Mouse (Mus musculus) heart, postnatal 25 days (tissue): ENCODE data around the gene Kir3dl2. TPM values are rescaled to one million over a fixed set of nuclear protein-coding genes. Genes with fewer than 3 reads are reported as not detected.
"Not testable (repeated sequence)": the region's sequence is repeated elsewhere in the genome, so short reads cannot be mapped to it uniquely, and the experiment has no call there.

Experiments
- DNase-seq: peaks from one replicate; pipeline ENCODE4 v3.0.0; 2022; ENCODE audit warnings: low spot score
- intact Hi-C: fragments of 180-260 bp; cut with DNase I; formaldehyde crosslinking; loops from one replicate; pipeline ENCODE4 v1.15.1; 2025
- total RNA-seq, 2 experiments: library from RNA; stranded (reverse); gene quantifications; 2 replicates each; pipeline ENCODE4 v1.2.3; 2021

Kir3dl2 gene
- not detected for total RNA-seq

DNA sequence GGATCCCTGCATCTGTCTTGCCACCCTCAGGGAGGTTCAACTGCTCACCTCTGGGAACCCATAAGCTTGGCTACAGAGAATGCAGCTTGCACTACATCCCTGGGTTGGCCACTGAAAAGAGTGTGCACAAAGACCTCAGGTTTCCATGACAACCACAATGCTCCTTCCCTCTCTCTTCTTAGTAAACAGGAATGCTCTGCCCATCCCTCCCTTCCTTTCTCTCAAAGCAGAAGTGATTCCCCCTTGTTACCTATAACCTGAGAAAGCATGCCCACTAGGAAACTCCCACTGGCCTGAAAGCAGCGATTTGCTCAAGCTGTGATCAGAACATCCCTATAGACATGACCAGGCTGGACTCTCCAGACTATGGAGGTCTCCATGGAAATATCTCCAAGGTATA, at the start of gene Kir3dl2:
Gene Kir3dl2 (minus strand): TSS at position 101 of the 400 bp plus-strand sequence.
- DNase-seq, intact Hi-C loops: not testable (repeated sequence)

DNA sequence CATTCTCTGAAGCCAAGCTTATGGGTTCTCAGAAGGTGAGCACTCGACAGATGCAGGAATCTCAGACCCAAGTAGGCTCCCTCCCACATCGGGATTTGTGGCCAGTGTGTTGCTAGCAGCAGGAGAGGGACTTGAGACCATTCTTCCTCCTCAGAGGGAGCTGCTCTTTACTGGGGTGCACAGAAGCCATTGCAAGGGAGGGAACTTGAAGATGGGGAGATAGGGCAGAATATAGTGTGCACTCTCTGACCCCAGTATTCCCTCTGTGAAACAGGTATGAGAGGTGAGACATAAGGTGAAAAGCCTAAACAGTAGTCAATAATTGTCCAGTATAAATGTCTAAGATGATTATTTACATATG, 47.0 kb upstream of the Kir3dl2 start:
- DNase-seq, result no peak
- intact Hi-C loops, result no loop called here

GRCm38 (mm10) chrX:136590199-136590896, 46.5 kb upstream of the Kir3dl2 start, which contains the start of gene Tceal3:
TSS of gene Tceal3 (plus strand) at chrX:136590842.
- no peak for DNase-seq
- intact Hi-C loops, result no loop called here

DNA sequence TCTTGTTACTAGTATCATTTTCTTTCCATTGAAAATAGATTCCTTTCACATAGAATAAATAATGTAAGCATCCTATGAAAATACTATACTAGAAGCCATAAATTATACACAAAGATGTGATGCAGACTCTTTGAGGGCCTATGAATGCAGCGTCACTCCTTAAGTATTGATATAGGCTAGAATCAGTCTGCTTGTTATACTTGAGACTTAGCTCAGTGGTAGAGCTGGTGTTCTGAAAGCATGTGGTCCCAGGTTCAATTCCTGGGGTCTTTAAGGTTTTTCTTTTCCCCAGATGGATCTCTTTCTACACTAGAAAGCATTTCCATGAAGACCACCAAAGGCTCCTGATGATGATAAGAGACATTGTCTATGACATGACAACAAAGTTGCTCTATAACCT, 40.8 kb upstream of the Kir3dl2 start:
- DNase-seq, result no peak
- intact Hi-C loops, result no loop called here

DNA sequence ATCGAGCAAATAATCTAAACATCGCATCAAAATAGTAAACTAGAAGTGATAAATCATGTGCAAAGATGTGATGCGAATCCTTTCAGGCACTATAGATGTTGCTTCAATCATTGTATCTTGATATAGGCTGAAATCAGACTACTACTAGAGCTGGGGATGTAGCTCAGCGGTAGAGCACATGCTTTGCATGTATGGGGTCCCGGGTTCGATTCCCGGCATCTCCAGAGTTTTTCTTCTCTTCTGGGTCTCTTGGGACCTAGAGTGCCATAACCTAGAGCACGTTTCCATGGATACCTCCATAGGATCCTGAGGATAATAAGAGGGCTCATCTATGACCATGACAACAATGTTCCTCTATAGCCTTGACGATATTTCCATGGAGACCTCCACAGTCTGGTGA, 25.2 kb upstream of the Kir3dl2 start:
- not testable (repeated sequence) for DNase-seq

DNA sequence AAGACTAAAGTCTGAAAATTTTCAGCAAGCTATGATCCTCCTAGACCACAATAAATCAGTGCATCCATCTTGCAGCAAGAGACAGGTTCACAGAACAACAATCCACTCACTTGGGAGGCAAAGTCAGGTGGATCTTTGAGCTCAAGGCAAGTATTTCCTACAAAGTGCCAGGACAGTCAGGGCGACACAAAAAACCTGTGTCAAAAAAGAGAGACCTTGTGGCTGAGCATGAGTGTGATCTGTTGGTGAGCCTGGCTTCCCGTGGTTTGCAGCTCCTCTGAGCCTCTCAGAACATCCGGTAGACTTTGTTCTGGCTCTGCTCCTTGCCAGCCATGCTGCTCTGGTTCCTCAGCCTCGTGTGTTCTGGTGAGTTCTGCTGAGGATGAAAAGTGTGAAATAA, 26.2 kb downstream of the Kir3dl2 start, which contains the start of gene Kir3dl1:
Gene Kir3dl1 (plus strand): TSS at position 301 of the 400 bp plus-strand sequence.
- intact Hi-C loops, result not testable (repeated sequence)

More for the DNA sequence above, 25.2 kb upstream of the Kir3dl2 start:
- intact Hi-C loops, result not testable (repeated sequence)

More for the DNA sequence above, 26.2 kb downstream of the Kir3dl2 start, which contains the start of gene Kir3dl1:
- DNase-seq, result not testable (repeated sequence)

Other genes starting within 250 kb of the Kir3dl2 start
- gene Kir3dl1, start 26.1 kb downstream of the Kir3dl2 start, total RNA-seq, result not detected
- 1 to 10 TPM in 1 of 2 experiments, under 1 TPM in 1; 0.52 to 1.2 TPM for gene Tceal3, start 46.8 kb upstream of the Kir3dl2 start, total RNA-seq
- gene Tceal1, start 163.9 kb upstream of the Kir3dl2 start, total RNA-seq, result 1 to 10 TPM; 3.7 to 4.6 TPM
- gene Morf4l2, start 199.6 kb upstream of the Kir3dl2 start, total RNA-seq, result 100 to 1,000 TPM in 1 of 2 experiments, 10 to 100 TPM in 1; 89.8 to 107 TPM
- gene Glra4, start 236.1 kb upstream of the Kir3dl2 start, total RNA-seq, result not detected